Mouse (Mus musculus): ENCODE data around the gene Numa1.
"Not testable (repeated sequence)": the region's sequence is repeated elsewhere in the genome, so short reads cannot be mapped to it uniquely, and the experiment has no call there.

Gene Numa1

GRCm38 (mm10) chr7:101982735-101983134, 48.8 kb downstream of the Numa1 start:
- DNase-seq (ENCODE audit: low read depth, low spot score) = no peak

- no peak for DNase-seq (ENCODE audit: low read depth, low spot score)
Measured at GRCm38 (mm10) chr7:101985081-101985480, 51.2 kb downstream of the Numa1 start.

- no peak for DNase-seq (ENCODE audit: low read depth, low spot score)
Measured at GRCm38 (mm10) chr7:101994241-101994640, 60.3 kb downstream of the Numa1 start.

DNA sequence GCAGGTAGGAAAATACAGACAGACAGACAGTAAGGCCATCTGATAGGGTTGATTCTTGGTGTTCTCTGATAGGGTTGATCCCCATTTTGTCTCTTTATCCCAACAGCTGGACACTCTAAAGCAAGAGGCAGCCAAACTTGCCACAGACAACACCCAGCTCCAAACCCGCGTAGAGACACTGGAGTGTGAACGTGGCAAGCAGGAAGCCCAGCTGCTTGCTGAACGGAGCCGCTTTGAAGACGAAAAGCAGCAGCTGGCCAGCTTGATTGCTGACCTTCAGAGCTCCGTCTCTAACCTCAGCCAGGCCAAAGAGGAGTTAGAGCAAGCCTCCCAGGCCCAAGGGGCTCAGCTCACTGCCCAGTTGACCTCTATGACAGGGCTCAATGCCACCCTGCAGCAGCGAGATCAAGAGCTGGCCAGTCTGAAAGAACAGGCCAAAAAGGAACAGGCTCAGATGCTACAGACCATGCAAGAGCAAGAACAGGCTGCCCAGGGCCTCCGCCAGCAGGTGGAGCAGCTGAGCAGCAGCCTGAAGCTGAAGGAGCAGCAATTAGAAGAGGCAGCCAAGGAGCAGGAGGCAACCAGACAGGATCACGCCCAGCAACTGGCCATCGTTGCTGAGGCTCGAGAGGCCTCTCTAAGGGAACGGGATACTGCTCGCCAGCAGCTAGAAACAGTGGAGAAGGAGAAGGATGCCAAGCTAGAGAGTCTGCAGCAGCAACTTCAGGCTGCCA, 64.5 kb downstream of the Numa1 start:
- DNase-seq (ENCODE audit: low read depth, low spot score) = peak; percentile 70

GRCm38 (mm10) chr7:101999461-102000151, 65.7 kb downstream of the Numa1 start:
- no peak for DNase-seq (ENCODE audit: low read depth, low spot score)

DNA sequence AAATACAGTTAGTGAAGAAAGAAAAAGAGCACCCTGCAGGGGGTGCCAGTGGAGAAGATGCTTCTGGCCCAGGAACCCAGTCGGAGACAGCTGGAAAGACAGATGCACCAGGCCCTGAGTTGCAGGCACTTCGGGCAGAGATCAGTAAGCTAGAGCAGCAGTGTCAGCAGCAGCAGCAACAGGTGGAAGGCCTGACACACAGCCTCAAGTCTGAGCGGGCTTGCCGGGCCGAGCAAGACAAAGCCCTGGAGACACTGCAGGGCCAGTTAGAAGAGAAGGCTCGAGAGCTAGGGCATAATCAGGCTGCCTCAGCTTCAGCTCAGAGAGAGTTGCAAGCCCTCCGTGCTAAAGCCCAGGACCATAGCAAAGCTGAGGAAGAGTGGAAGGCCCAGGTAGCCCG, 66.4 kb downstream of the Numa1 start:
- no peak for DNase-seq (ENCODE audit: low read depth, low spot score)

GRCm38 (mm10) chr7:102000921-102001630, 67.2 kb downstream of the Numa1 start:
- DNase-seq (ENCODE audit: low read depth, low spot score) = no peak

- DNase-seq (ENCODE audit: low read depth, low spot score) = no peak
Measured at GRCm38 (mm10) chr7:102006520-102006919, 72.6 kb downstream of the Numa1 start.

DNA sequence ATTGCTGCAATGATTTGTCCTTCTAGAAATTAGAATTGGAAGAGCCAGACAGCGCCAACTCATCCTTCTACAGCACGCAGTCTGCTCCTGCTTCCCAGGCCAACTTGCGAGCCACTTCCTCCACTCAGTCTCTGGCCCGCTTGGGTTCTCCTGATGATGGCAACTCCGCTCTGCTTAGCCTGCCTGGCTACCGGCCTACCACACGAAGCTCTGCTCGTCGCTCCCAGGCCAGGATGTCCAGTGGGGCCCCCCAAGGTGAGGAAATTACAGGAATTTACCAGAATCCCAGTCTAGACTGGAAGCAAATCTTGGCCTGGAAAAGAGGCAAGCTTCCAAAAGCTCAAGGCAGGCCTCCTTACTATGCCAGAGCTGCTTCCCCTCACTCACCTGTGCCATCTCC, 77.9 kb downstream of the Numa1 start:
- DNase-seq (ENCODE audit: low read depth, low spot score) = no peak

GRCm38 (mm10) chr7:102013416-102013815, 79.5 kb downstream of the Numa1 start:
- no peak for DNase-seq (ENCODE audit: low read depth, low spot score)

- no peak for DNase-seq (ENCODE audit: low read depth, low spot score)
Measured at GRCm38 (mm10) chr7:102014995-102015394, 81.1 kb downstream of the Numa1 start.

DNA sequence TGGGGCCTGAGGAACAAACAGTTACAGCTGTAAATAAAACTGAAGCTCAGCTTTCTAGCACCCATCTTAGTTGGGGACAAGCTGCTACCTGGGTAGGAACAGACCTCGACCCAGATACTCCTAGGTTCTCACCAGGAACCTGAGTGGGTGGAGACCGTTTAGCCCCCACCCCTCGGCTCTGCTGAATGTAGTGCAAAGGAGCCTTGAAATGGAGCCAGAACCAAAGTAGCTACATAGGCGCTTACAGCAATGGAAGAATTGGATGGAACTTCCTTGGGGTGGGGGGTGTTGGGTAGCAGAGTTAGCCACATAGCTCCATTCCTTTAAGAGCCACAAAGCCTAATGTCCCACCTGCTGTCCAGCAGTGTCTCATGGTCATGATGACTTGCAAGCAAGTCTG, 83.0 kb downstream of the Numa1 start:
- DNase-seq (ENCODE audit: low read depth, low spot score) = no peak

- peak; percentile 43 for DNase-seq (ENCODE audit: low read depth, low spot score)
Measured at GRCm38 (mm10) chr7:102017452-102017851, 83.5 kb downstream of the Numa1 start.

GRCm38 (mm10) chr7:102018034-102018433, 84.1 kb downstream of the Numa1 start:
- DNase-seq (ENCODE audit: low read depth, low spot score) = no peak

DNA sequence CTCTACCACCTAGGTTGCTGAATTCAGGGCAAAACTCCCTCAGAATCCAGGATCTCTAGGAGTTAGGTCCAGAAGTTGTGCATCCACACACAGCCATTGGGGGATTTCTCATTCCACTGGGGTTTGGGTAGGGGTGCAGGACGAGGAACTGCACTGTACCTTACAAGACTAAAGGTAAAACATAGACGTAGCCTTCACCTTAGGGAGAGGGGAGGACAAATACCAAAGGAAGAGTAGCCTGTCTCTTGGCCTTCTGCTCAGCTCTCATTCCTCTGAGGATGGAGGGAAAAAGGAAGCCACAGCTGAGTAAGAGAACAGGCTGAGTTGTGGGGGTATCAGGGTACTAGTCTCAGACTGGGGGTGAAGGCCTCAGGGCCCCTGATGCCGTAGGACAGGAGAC, 84.7 kb downstream of the Numa1 start, which contains the start of gene Il18bp:
TSS of gene Il18bp (minus strand) at position 101 of the 400 bp plus-strand sequence.
- no peak for DNase-seq (ENCODE audit: low read depth, low spot score)

GRCm38 (mm10) chr7:102019362-102019761, 85.5 kb downstream of the Numa1 start:
- DNase-seq (ENCODE audit: low read depth, low spot score) = no peak

- DNase-seq (ENCODE audit: low read depth, low spot score) = not testable (repeated sequence)
Measured at GRCm38 (mm10) chr7:102020934-102021333, 87.0 kb downstream of the Numa1 start.

DNA sequence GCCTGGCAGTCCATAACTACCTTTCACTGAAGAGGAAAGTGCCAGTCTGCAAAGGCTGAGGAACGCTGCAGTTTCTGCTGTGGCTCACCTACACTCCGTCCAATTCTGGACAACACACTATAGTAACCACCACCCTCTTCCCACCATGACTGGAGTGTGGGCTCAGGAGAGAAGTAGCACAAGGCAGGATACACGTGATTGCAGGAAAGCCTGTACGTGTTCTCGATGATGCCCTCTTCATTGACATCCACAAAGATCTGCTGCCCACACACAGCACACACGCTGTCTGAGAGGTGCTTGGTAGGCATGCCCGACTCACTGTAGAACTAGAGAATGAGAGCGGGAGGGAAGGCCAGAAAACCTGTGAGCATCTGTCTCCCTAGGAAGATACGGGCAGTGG, 89.9 kb downstream of the Numa1 start:
- DNase-seq (ENCODE audit: low read depth, low spot score) = no peak

- DNase-seq (ENCODE audit: low read depth, low spot score) = no peak
Measured at GRCm38 (mm10) chr7:102025187-102026119, 91.5 kb downstream of the Numa1 start.

DNA sequence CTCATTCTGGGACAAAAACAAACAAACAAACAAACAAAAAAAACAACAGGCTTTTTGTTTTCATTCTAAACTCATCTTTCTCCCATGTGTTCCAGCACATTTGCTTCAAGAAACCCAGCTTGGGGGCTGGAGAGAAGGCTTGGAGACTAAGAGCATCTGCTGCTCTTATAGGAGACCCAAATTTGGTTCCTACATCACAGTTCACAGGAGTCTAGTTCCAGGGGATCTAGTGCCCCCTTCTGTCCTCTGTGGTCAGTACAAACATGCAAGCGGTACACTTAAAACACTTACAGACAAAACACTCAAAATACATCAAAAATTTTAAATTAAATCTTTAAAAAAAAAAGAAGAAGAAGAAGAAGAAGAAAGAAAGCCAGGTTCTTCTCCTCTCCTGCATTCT, 101.0 kb downstream of the Numa1 start:
- peak; percentile 13 for DNase-seq (ENCODE audit: low read depth, low spot score)

- DNase-seq (ENCODE audit: low read depth, low spot score) = no peak
Measured at GRCm38 (mm10) chr7:102035534-102035933, 101.6 kb downstream of the Numa1 start.

Data from CD4-positive helper T cell, adult 2 months (primary cell).